In genomic region chr8:33992946-33993345, GRCm38 (mm10) we compare ENCODE assay signal across 8 mouse cellular contexts.
DNase-seq lines count a peak whose midpoint lies in the region; ATAC-seq and TF ChIP-seq lines count a peak whose summit lies in the region.

No protein-coding gene starts in this region.

- no peaks in the 10 kb centered on the region for H3K27me3 ChIP-seq in intestine, postnatal 0 days (replicated peaks; ENCODE audit: control insufficient read depth, insufficient read depth, low read length)
- H3K27me3 ChIP-seq in liver, postnatal 0 days (ENCODE audit: insufficient read depth, low read length), result no peaks in the 10 kb centered on the region

- no peak overlapping the region for H3K4me3 ChIP-seq in intestine, postnatal 0 days (ENCODE audit: low read depth, low read length)
- no peak overlapping the region for H3K4me3 ChIP-seq in liver, postnatal 0 days (ENCODE audit: low read depth, low read length)

- H3K36me3 ChIP-seq in intestine, postnatal 0 days (ENCODE audit: control insufficient read depth, insufficient read depth), result no peaks in the 10 kb centered on the region
- no peaks in the 10 kb centered on the region for H3K36me3 ChIP-seq in liver, postnatal 0 days (replicated peaks; ENCODE audit: insufficient read depth, low read length)

- TF ChIP-seq CTCF in intestine, postnatal 0 days (IDR thresholded peaks at IDR 0.05; ENCODE audit: low read depth), result no peak
- no peak for TF ChIP-seq CTCF in liver, postnatal 0 days (IDR thresholded peaks at IDR 0.05; ENCODE audit: low read depth)

- 20% methylated on average over 11 of the region's 11 CpGs for WGBS in intestine, postnatal 0 days
- 28% methylated on average over 11 of the region's 11 CpGs for WGBS in liver, postnatal 0 days (ENCODE audit: insufficient replicate concordance)

- no peak for TF ChIP-seq EP300 in liver, postnatal 0 days (IDR thresholded peaks at IDR 0.05; ENCODE audit: low read depth)

- no peak overlapping the region for H3K9ac ChIP-seq in intestine, postnatal 0 days (ENCODE audit: low read depth, low read length)
- no peak overlapping the region for H3K9ac ChIP-seq in liver, postnatal 0 days (replicated peaks)

- 0 out of 2 replicates have a peak, but pooled peaks cover 2% of the 10 kb centered on the region for H3K4me1 ChIP-seq in intestine, postnatal 0 days (replicated peaks; ENCODE audit: control insufficient read depth, insufficient read depth, low read length)
- H3K4me1 ChIP-seq in liver, postnatal 0 days (ENCODE audit: insufficient read depth), result peaks cover 20% of the 10 kb centered on the region

- peak; percentile 35; the same call in 1 of the 2 replicates for ATAC-seq in intestine, postnatal 0 days
- peak; percentile 77 for ATAC-seq in liver, postnatal 0 days

- H3K4me2 ChIP-seq in intestine, postnatal 0 days (replicated peaks; ENCODE audit: low read depth), result peak overlapping the region; percentile 32
- H3K4me2 ChIP-seq in liver, postnatal 0 days (ENCODE audit: low read depth, low read length), result no peak overlapping the region

- H3K9me3 ChIP-seq in intestine, postnatal 0 days (ENCODE audit: control insufficient read depth), result no peaks in the 10 kb centered on the region
- H3K9me3 ChIP-seq in liver, postnatal 0 days (ENCODE audit: low read length), result no peaks in the 10 kb centered on the region

- DNase-seq in urinary bladder, adult 18-20 months (ENCODE audit: low spot score in 2 of 2), result peak; percentile 35 to 67
- no peak for DNase-seq in urinary bladder, postnatal 10 days (ENCODE audit: low spot score)
- peak; percentile 39 for DNase-seq in liver, postnatal 0 days
- DNase-seq in yolk sac, embryonic 10.5 days (ENCODE audit: low spot score), result peak; percentile 73
- DNase-seq in thymus, postnatal 0 days (ENCODE audit: low spot score), result no peak
- DNase-seq in frontal cortex, adult 2 months (ENCODE audit: extremely low spot score in 1 of 2, low spot score in 1 of 2), result no peak
- DNase-seq in spleen, postnatal 10 days (ENCODE audit: low spot score in 2 of 2), result no peak

- H3K27ac ChIP-seq in intestine, postnatal 0 days (ENCODE audit: low read depth, low read length), result no peak overlapping the region
- peak overlapping the region; percentile 59 for H3K27ac ChIP-seq in liver, postnatal 0 days (ENCODE audit: low read depth)

Comparison
In these comparisons a context has a peak if more than half of its experiments do, and no peak if none do; other contexts are left out.
1. DNase-seq: peak in urinary bladder, adult 18-20 months (2 of 2), liver, postnatal 0 days (single experiment) and yolk sac, embryonic 10.5 days (single experiment); none in urinary bladder, postnatal 10 days (single experiment), thymus, postnatal 0 days (single experiment), frontal cortex, adult 2 months (0 of 2) and spleen, postnatal 10 days (0 of 2).